Mouse (Mus musculus) embryonic facial prominence, embryonic 10.5 days (tissue): ENCODE data around the gene Tmigd1. TPM values are rescaled to one million over a fixed set of nuclear protein-coding genes. Genes with fewer than 3 reads are reported as not detected.

Experiments
- DNase-seq: peaks from one replicate; pipeline ENCODE4 v3.0.0-alpha.2; 2017; ENCODE audit warnings: low spot score
- H3K27ac ChIP-seq: fragments of 300-500 bp; sonication (generic); replicated peaks from 2 replicates; pipeline ENCODE4 v1.5.1; 2016; ENCODE audit warnings: mild to moderate bottlenecking
- H3K27me3 ChIP-seq: fragments of 300-500 bp; sonication (generic); replicated peaks from 2 replicates; pipeline ENCODE4 v1.6.1; 2016; ENCODE audit warnings: low read depth, mild to moderate bottlenecking; ENCODE audit not compliant: poor library complexity, severe bottlenecking
- H3K36me3 ChIP-seq: fragments of 300-500 bp; sonication (generic); replicated peaks from 2 replicates; pipeline ENCODE4 v1.6.1; 2016; ENCODE audit warnings: mild to moderate bottlenecking, moderate library complexity
- H3K4me1 ChIP-seq: fragments of 300-500 bp; sonication (generic); 2 replicates; pipeline ENCODE4 v1.6.1; 2016
- H3K4me3 ChIP-seq: fragments of 300-500 bp; sonication (generic); 2 replicates; pipeline ENCODE4 v1.5.1; 2016; ENCODE audit warnings: mild to moderate bottlenecking, moderate library complexity
- H3K9me3 ChIP-seq: fragments of 300-500 bp; sonication (generic); 2 replicates; pipeline ENCODE4 v1.6.1; 2016; ENCODE audit warnings: mild to moderate bottlenecking
- WGBS: fragments of 180-500 bp; shearing (Covaris S2); methylation state at CpG from one replicate; pipeline ENCODE4 v1.1.7; 2016; 5-methylcytosine and 5-hydroxymethylcytosine counted together
- polyA plus RNA-seq: library from polyadenylated mRNA; unstranded; fragments of >200 nt; fragmentation: Nextera tagmentation; extraction: Ambion mirVana; gene quantifications from 2 replicates; pipeline ENCODE4 v1.2.1, GENCODE M21; 2016

The Tmigd1 gene
- polyA plus RNA-seq, 1 experiment from 2014 or later, result not detected

GRCm38 (mm10) chr11:76889339-76890164 is 12.4 kb upstream of the Tmigd1 start:
- Histone ChIP-seq H3K27ac (no peak overlapping the region), H3K9me3 (no peaks in the 10 kb centered on the region), H3K4me3 (no peak overlapping the region), H3K36me3 (no peaks in the 10 kb centered on the region), H3K27me3 (no peaks in the 10 kb centered on the region), H3K4me1 (peaks cover 23% of the 10 kb centered on the region)
- DNase-seq, result no peak
- 69% methylated on average over 10 of the region's 10 CpGs for WGBS

DNA sequence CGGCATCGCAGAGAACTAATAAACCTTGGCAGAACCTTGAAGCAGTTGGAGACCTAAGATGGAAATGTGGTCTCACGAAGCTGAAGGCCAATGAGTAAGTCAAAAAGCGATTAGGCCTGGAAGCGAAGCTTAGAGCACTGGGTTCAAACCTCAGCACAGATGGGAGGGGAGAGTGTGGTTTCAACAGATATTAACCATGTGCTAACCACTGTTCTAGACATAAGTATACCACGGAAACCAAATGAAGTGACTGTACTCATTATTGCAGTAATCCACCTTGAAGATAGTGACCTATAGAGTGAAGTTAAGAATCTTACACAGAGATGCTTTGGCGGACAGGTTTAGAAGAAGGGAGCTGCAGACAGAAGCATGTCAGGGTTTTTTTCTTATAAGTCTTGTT is 10.8 kb upstream of the Tmigd1 start:
- WGBS, result 94% methylated on average over 7 of the region's 7 CpGs
- no peak for DNase-seq
- H3K27ac ChIP-seq, result no peak overlapping the region
- H3K36me3 ChIP-seq, result no peaks in the 10 kb centered on the region
- H3K27me3 ChIP-seq, result no peaks in the 10 kb centered on the region
- peaks cover 23% of the 10 kb centered on the region for H3K4me1 ChIP-seq
- H3K4me3 ChIP-seq, result no peak overlapping the region
- H3K9me3 ChIP-seq, result no peaks in the 10 kb centered on the region

GRCm38 (mm10) chr11:76891738-76892349 is 10.1 kb upstream of the Tmigd1 start:
- WGBS, result 82% methylated on average over 4 of the region's 4 CpGs
- H3K4me3 ChIP-seq, result no peak overlapping the region
- DNase-seq, result no peak

GRCm38 (mm10) chr11:76892972-76893371 is 9.0 kb upstream of the Tmigd1 start:
- H3K4me3 ChIP-seq, result no peak overlapping the region

More at GRCm38 (mm10) chr11:76891738-76892349, 10.1 kb upstream of the Tmigd1 start:
- Histone ChIP-seq H3K9me3 (no peaks in the 10 kb centered on the region), H3K36me3 (no peaks in the 10 kb centered on the region), H3K4me1 (peaks cover 23% of the 10 kb centered on the region), H3K27ac (no peak overlapping the region), H3K27me3 (no peaks in the 10 kb centered on the region)

GRCm38 (mm10) chr11:76893570-76893969 is 8.4 kb upstream of the Tmigd1 start:
- WGBS, result 42% methylated on average over 4 of the region's 4 CpGs

More at GRCm38 (mm10) chr11:76892972-76893371, 9.0 kb upstream of the Tmigd1 start:
- peaks cover 25% of the 10 kb centered on the region for H3K4me1 ChIP-seq
- no peak overlapping the region for H3K27ac ChIP-seq
- no peaks in the 10 kb centered on the region for H3K9me3 ChIP-seq
- H3K27me3 ChIP-seq, result no peaks in the 10 kb centered on the region
- H3K36me3 ChIP-seq, result no peaks in the 10 kb centered on the region
- DNase-seq, result no peak
- WGBS, result 86% methylated on average over 3 of the region's 3 CpGs

GRCm38 (mm10) chr11:76894240-76894639 is 7.7 kb upstream of the Tmigd1 start:
- Histone ChIP-seq H3K9me3 (no peaks in the 10 kb centered on the region), H3K27ac (no peak overlapping the region), H3K36me3 (no peaks in the 10 kb centered on the region), H3K27me3 (no peaks in the 10 kb centered on the region), H3K4me1 (peaks cover 27% of the 10 kb centered on the region), H3K4me3 (no peak overlapping the region)
- WGBS, result 38% methylated on average over 5 of the region's 5 CpGs
- DNase-seq, result peak; percentile 64

More at GRCm38 (mm10) chr11:76893570-76893969, 8.4 kb upstream of the Tmigd1 start:
- no peak overlapping the region for H3K4me3 ChIP-seq
- H3K27ac ChIP-seq, result peak overlapping the region; percentile 69
- peaks cover 27% of the 10 kb centered on the region for H3K4me1 ChIP-seq
- DNase-seq, result peak; percentile 27
- H3K27me3 ChIP-seq, result no peaks in the 10 kb centered on the region
- no peaks in the 10 kb centered on the region for H3K9me3 ChIP-seq
- H3K36me3 ChIP-seq, result no peaks in the 10 kb centered on the region

GRCm38 (mm10) chr11:76896360-76896759 is 5.6 kb upstream of the Tmigd1 start:
- WGBS, result 79% methylated on average over 6 of the region's 6 CpGs
- H3K9me3 ChIP-seq, result no peaks in the 10 kb centered on the region
- peaks cover 20% of the 10 kb centered on the region for H3K4me1 ChIP-seq
- no peaks in the 10 kb centered on the region for H3K36me3 ChIP-seq
- H3K4me3 ChIP-seq, result no peak overlapping the region
- no peak overlapping the region for H3K27ac ChIP-seq
- no peak for DNase-seq
- no peaks in the 10 kb centered on the region for H3K27me3 ChIP-seq

GRCm38 (mm10) chr11:76897126-76897525 is 4.8 kb upstream of the Tmigd1 start:
- no peaks in the 10 kb centered on the region for H3K27me3 ChIP-seq
- H3K27ac ChIP-seq, result no peak overlapping the region
- H3K9me3 ChIP-seq, result no peaks in the 10 kb centered on the region
- no peak overlapping the region for H3K4me3 ChIP-seq
- H3K36me3 ChIP-seq, result no peaks in the 10 kb centered on the region
- 74% methylated on average over 1 of the region's 1 CpGs for WGBS
- peaks cover 20% of the 10 kb centered on the region for H3K4me1 ChIP-seq
- DNase-seq, result no peak

DNA sequence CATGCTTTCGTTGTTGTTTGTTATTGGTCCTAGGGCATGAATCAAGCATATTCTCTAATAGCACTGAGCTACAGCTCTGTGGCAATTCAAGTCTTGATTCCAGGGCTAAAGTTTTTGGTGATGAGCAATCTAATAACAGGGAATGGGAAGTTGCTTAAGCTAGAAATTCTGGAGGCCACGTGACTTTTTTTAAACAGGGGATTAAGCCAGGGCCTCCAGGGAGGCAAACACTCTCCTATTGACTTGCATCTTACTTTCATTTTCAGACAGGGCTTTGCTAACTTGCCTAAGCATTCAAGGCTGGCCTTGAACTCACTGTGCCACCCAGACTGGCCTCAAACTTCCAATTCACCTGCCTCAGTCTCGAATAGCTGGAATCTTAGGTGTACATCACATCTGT is 4.1 kb upstream of the Tmigd1 start:
- WGBS, result 54% methylated on average over 3 of the region's 3 CpGs

GRCm38 (mm10) chr11:76898751-76899150 is 3.2 kb upstream of the Tmigd1 start:
- Histone ChIP-seq H3K4me1 (peaks cover 10% of the 10 kb centered on the region), H3K4me3 (no peak overlapping the region), H3K9me3 (no peaks in the 10 kb centered on the region), H3K27ac (no peak overlapping the region), H3K27me3 (no peaks in the 10 kb centered on the region), H3K36me3 (no peaks in the 10 kb centered on the region)
- WGBS, result 94% methylated on average over 3 of the region's 3 CpGs
- DNase-seq, result no peak

More for the DNA sequence above, 4.1 kb upstream of the Tmigd1 start:
- Histone ChIP-seq H3K4me3 (no peak overlapping the region), H3K9me3 (no peaks in the 10 kb centered on the region), H3K27ac (no peak overlapping the region), H3K36me3 (no peaks in the 10 kb centered on the region), H3K4me1 (peaks cover 17% of the 10 kb centered on the region), H3K27me3 (no peaks in the 10 kb centered on the region)
- DNase-seq, result no peak

- 69% methylated on average over 5 of the region's 5 CpGs for WGBS
- Histone ChIP-seq H3K9me3 (no peaks in the 10 kb centered on the region), H3K4me1 (peaks cover 4% of the 10 kb centered on the region; the same call in 1 of the 2 replicates), H3K27ac (no peak overlapping the region), H3K27me3 (no peaks in the 10 kb centered on the region), H3K4me3 (no peak overlapping the region), H3K36me3 (no peaks in the 10 kb centered on the region)
- peak; percentile 37 for DNase-seq
Measured at GRCm38 (mm10) chr11:76899758-76900738, 1.9 kb upstream of the Tmigd1 start.

GRCm38 (mm10) chr11:76904340-76904739 is 2.4 kb downstream of the Tmigd1 start:
- Histone ChIP-seq H3K9me3 (no peaks in the 10 kb centered on the region), H3K4me1 (no peaks in the 10 kb centered on the region), H3K36me3 (no peaks in the 10 kb centered on the region), H3K27me3 (no peaks in the 10 kb centered on the region), H3K4me3 (no peak overlapping the region), H3K27ac (no peak overlapping the region)
- no peak for DNase-seq
- WGBS, result 88% methylated on average over 2 of the region's 2 CpGs
